Mouse (Mus musculus): ENCODE results near the gene Kansl3. TPM values are rescaled to one million over a fixed set of nuclear protein-coding genes. Genes with fewer than 3 reads are reported as not detected.

Gene Kansl3
- polyA plus RNA-seq, 1 experiment, result 48.4 TPM

GRCm38 (mm10) chr1:36293470-36293869, 75.5 kb downstream of the Kansl3 start:
- no peak overlapping the region for H3K4me3 ChIP-seq (ENCODE audit: low read depth, low read length)
- no peaks in the 10 kb centered on the region for H3K36me3 ChIP-seq (ENCODE audit: control insufficient read depth, insufficient read depth, low read length, poor library complexity, severe bottlenecking)
- H3K9ac ChIP-seq (ENCODE audit: low read depth, poor library complexity, severe bottlenecking), result no peak overlapping the region
- no peaks in the 10 kb centered on the region for H3K4me1 ChIP-seq (ENCODE audit: control insufficient read depth, insufficient read depth, low read length)
- TF ChIP-seq EP300 (IDR thresholded peaks at IDR 0.05; ENCODE audit: insufficient read depth, low read depth, low read length), result no peak
- no peak for TF ChIP-seq CTCF (IDR thresholded peaks at IDR 0.05; ENCODE audit: low read depth, low read length)
- TF ChIP-seq POLR2A (IDR thresholded peaks at IDR 0.05; ENCODE audit: insufficient read depth, low read length), result no peak
- no peak overlapping the region for H3K27ac ChIP-seq (ENCODE audit: insufficient read depth, low read length)
- H3K9me3 ChIP-seq (replicated peaks; ENCODE audit: control insufficient read depth, insufficient read depth, low read length, poor library complexity, severe bottlenecking), result no peaks in the 10 kb centered on the region
- no peaks in the 10 kb centered on the region for H3K27me3 ChIP-seq (ENCODE audit: control insufficient read depth, insufficient read depth, low read length, poor library complexity, severe bottlenecking)

Other genes with a start within 250 kb of the Kansl3 start
- 76.7 and 77.5 TPM in 2 replicates for gene Uggt1, start 124.5 kb downstream of the Kansl3 start, polyA plus RNA-seq (2011; ENCODE audit: insufficient read depth, insufficient read length, low read depth, missing spikeins)
- gene Neurl3, start 94.5 kb downstream of the Kansl3 start, polyA plus RNA-seq (2011; ENCODE audit: insufficient read depth, insufficient read length, low read depth, missing spikeins), result not detected in 2 replicates
- gene Arid5a, start 61.4 kb downstream of the Kansl3 start, polyA plus RNA-seq (2011; ENCODE audit: insufficient read depth, insufficient read length, low read depth, missing spikeins), result 3.5 and 4.1 TPM in 2 replicates
- not detected in 2 replicates for gene Fer1l5, start 3.1 kb upstream of the Kansl3 start, polyA plus RNA-seq (2011; ENCODE audit: insufficient read depth, insufficient read length, low read depth, missing spikeins)
- 26.9 and 27.4 TPM in 2 replicates for gene Lman2l, start 76.1 kb upstream of the Kansl3 start, polyA plus RNA-seq (2011; ENCODE audit: insufficient read depth, insufficient read length, low read depth, missing spikeins)
- 4.7 and 5.4 TPM in 2 replicates for gene Cnnm4, start 102.4 kb upstream of the Kansl3 start, polyA plus RNA-seq (2011; ENCODE audit: insufficient read depth, insufficient read length, low read depth, missing spikeins)
- gene Cnnm3, start 142.7 kb upstream of the Kansl3 start, polyA plus RNA-seq (2011; ENCODE audit: insufficient read depth, insufficient read length, low read depth, missing spikeins), result 17.4 and 18.0 TPM in 2 replicates
- 6.8 and 6.9 TPM in 2 replicates for gene Ankrd23, start 167.7 kb upstream of the Kansl3 start, polyA plus RNA-seq (2011; ENCODE audit: insufficient read depth, insufficient read length, low read depth, missing spikeins)
- gene Gm42417, start 170.2 kb upstream of the Kansl3 start, polyA plus RNA-seq (2011; ENCODE audit: insufficient read depth, insufficient read length, low read depth, missing spikeins), result 1.2 TPM in 1 of 2 replicates, not detected in the other
- gene Ankrd39, start 178.3 kb upstream of the Kansl3 start, polyA plus RNA-seq (2011; ENCODE audit: insufficient read depth, insufficient read length, low read depth, missing spikeins), result 6.4 and 8.8 TPM in 2 replicates
- gene Sema4c, start 189.2 kb upstream of the Kansl3 start, polyA plus RNA-seq (2011; ENCODE audit: insufficient read depth, insufficient read length, low read depth, missing spikeins), result 6.5 and 11.2 TPM in 2 replicates